ENCODE assay signal across 9 mouse cellular contexts in genomic region chr6:37142991-37143866, GRCm38 (mm10).
DNase-seq lines count a peak whose midpoint lies in the region; ATAC-seq lines count a peak whose summit lies in the region.
"Had no signal": no experiment of that assay in that cellular context is flagged by ENCODE, and none has a peak within 500 bp of the region (broad histone marks: within the 10 kb centered on the region; RNA-seq: fewer than 3 reads in every experiment).

No protein-coding gene starts in this region.

- ATAC-seq in embryonic facial prominence, embryonic 13.5 days (ENCODE audit: insufficient number of reproducible peaks, insufficient read depth, low FRiP score, low TSS enrichment, low read depth), result no peak
- ATAC-seq in midbrain, embryonic 13.5 days, result 0 out of 2 replicates have a peak, but pooled peaks have one; percentile 53
- 0 out of 2 replicates have a peak, but pooled peaks have one; percentile 18 for ATAC-seq in megakaryocyte, adult 5-6 weeks (ENCODE audit: poor library complexity, severe bottlenecking)

- H3K4me3 ChIP-seq in embryonic facial prominence, embryonic 13.5 days, result no peak overlapping the region
- H3K4me3 ChIP-seq in embryonic facial prominence, embryonic 10.5 days, result no peak overlapping the region
- H3K4me3 ChIP-seq in midbrain, embryonic 13.5 days (replicated peaks), result no peak overlapping the region
- no peak overlapping the region for H3K4me3 ChIP-seq in midbrain, embryonic 10.5 days
- H3K4me3 ChIP-seq: limb, embryonic 12.5 days had no signal

- H3K4me2 ChIP-seq in embryonic facial prominence, embryonic 13.5 days, result no peak overlapping the region
- no peak overlapping the region for H3K4me2 ChIP-seq in midbrain, embryonic 13.5 days (replicated peaks)
- H3K4me2 ChIP-seq: limb, embryonic 12.5 days had no signal

- 72% methylated on average over 11 of the region's 11 CpGs for WGBS in embryonic facial prominence, embryonic 13.5 days
- WGBS in embryonic facial prominence, embryonic 10.5 days, result 81% methylated on average over 11 of the region's 11 CpGs
- 87% methylated on average over 11 of the region's 11 CpGs for WGBS in midbrain, embryonic 13.5 days
- WGBS in midbrain, embryonic 10.5 days, result 88% methylated on average over 11 of the region's 11 CpGs

- H3K4me1 ChIP-seq in embryonic facial prominence, embryonic 13.5 days, result peaks cover 24% of the 10 kb centered on the region
- peaks cover 19% of the 10 kb centered on the region for H3K4me1 ChIP-seq in embryonic facial prominence, embryonic 10.5 days
- H3K4me1 ChIP-seq in midbrain, embryonic 13.5 days (replicated peaks), result peaks cover 11% of the 10 kb centered on the region
- no peaks in the 10 kb centered on the region for H3K4me1 ChIP-seq in midbrain, embryonic 10.5 days

- H3K36me3 ChIP-seq in embryonic facial prominence, embryonic 13.5 days, result no peaks in the 10 kb centered on the region
- H3K36me3 ChIP-seq in embryonic facial prominence, embryonic 10.5 days (replicated peaks), result no peaks in the 10 kb centered on the region
- no peaks in the 10 kb centered on the region for H3K36me3 ChIP-seq in midbrain, embryonic 13.5 days
- H3K36me3 ChIP-seq in midbrain, embryonic 10.5 days, result no peaks in the 10 kb centered on the region
- H3K36me3 ChIP-seq: limb, embryonic 12.5 days had no signal

- H3K9me3 ChIP-seq in embryonic facial prominence, embryonic 13.5 days, result no peaks in the 10 kb centered on the region
- no peaks in the 10 kb centered on the region for H3K9me3 ChIP-seq in embryonic facial prominence, embryonic 10.5 days
- no peaks in the 10 kb centered on the region for H3K9me3 ChIP-seq in midbrain, embryonic 13.5 days
- H3K9me3 ChIP-seq in midbrain, embryonic 10.5 days (replicated peaks), result no peaks in the 10 kb centered on the region
- H3K9me3 ChIP-seq: limb, embryonic 12.5 days had no signal

- no peaks in the 10 kb centered on the region for H3K27me3 ChIP-seq in embryonic facial prominence, embryonic 13.5 days
- no peaks in the 10 kb centered on the region for H3K27me3 ChIP-seq in embryonic facial prominence, embryonic 10.5 days (replicated peaks; ENCODE audit: low read depth, poor library complexity, severe bottlenecking)
- H3K27me3 ChIP-seq in midbrain, embryonic 13.5 days, result no peaks in the 10 kb centered on the region
- no peaks in the 10 kb centered on the region for H3K27me3 ChIP-seq in midbrain, embryonic 10.5 days (ENCODE audit: low read depth, poor library complexity, severe bottlenecking)
- H3K27me3 ChIP-seq: limb, embryonic 12.5 days had no signal

- no peak for DNase-seq in embryonic facial prominence, embryonic 10.5 days (ENCODE audit: low spot score)
- DNase-seq in midbrain, embryonic 10.5 days (ENCODE audit: low spot score), result no peak
- peak; percentile 56 for DNase-seq in gonadal fat pad, adult 2 months (ENCODE audit: low read depth)
- DNase-seq in testis, postnatal 14 days (ENCODE audit: low spot score), result no peak
- no peak for DNase-seq in urinary bladder, postnatal 4 days (ENCODE audit: low spot score in 2 of 2)

- H3K27ac ChIP-seq in embryonic facial prominence, embryonic 13.5 days, result peak overlapping the region; percentile 13
- no peak overlapping the region for H3K27ac ChIP-seq in embryonic facial prominence, embryonic 10.5 days (replicated peaks)
- H3K27ac ChIP-seq in midbrain, embryonic 13.5 days, result no peak overlapping the region
- no peak overlapping the region for H3K27ac ChIP-seq in midbrain, embryonic 10.5 days (replicated peaks)
- H3K27ac ChIP-seq: limb, embryonic 12.5 days had no signal

- H3K9ac ChIP-seq in embryonic facial prominence, embryonic 13.5 days, result no peak overlapping the region
- no peak overlapping the region for H3K9ac ChIP-seq in midbrain, embryonic 13.5 days (replicated peaks)
- H3K9ac ChIP-seq: limb, embryonic 12.5 days had no signal
